Mouse (Mus musculus) spleen, postnatal 4 days (tissue): Measurements from ENCODE around the gene Kirrel.

Experiments
- DNase-seq, 2 experiments: peaks; one replicate each; pipeline ENCODE4 v3.0.0; 2022; ENCODE audit warnings: low spot score in 2 of 2

The Kirrel gene

DNA sequence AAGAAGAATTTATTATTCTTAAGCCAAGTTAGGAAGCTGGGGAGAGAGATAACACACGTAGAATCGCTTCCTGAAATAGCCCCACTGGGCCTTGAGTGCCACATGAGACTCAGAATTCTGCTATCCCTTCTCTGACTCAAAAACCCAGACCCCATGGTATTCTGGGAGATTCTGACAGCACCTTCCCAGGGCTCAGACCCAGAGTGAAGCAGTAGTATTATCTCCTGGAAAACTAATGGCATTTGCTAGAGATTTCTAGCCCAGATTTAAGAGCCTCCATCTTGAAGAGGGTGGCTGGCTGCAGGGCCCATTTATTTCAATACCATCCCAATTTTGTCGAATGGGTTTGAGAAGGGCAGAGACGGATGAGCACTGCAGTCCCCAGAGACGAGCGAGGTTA lies 6.9 kb downstream of the Kirrel start:
- no peak for DNase-seq

DNA sequence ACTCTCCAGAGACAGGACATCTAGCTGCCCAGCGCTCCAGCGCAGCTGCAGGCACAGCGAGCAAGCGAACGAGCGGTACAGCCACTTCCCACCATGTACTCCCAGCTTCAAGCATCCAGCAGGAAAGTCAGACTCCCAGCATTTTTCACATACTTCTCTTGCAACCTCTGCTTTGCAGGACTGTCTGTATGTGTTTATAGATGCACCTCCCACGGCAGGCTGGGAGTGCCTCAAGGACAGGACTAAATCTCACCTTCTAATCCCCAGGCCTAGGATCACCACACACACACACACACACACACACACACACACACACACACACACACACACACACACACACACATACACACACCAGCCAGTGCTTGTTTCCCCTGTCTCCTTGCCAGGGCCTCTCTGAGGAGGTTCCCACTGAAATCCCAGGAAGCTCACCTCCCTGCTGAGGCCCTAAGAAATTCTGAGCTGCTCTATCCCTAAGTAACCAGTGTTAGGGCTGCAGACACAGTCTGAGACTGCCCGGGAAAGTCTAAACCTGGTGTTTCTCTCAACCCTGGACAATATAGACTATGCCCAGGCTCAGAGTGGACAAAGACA lies 9.2 kb downstream of the Kirrel start:
- DNase-seq = no peak

DNA sequence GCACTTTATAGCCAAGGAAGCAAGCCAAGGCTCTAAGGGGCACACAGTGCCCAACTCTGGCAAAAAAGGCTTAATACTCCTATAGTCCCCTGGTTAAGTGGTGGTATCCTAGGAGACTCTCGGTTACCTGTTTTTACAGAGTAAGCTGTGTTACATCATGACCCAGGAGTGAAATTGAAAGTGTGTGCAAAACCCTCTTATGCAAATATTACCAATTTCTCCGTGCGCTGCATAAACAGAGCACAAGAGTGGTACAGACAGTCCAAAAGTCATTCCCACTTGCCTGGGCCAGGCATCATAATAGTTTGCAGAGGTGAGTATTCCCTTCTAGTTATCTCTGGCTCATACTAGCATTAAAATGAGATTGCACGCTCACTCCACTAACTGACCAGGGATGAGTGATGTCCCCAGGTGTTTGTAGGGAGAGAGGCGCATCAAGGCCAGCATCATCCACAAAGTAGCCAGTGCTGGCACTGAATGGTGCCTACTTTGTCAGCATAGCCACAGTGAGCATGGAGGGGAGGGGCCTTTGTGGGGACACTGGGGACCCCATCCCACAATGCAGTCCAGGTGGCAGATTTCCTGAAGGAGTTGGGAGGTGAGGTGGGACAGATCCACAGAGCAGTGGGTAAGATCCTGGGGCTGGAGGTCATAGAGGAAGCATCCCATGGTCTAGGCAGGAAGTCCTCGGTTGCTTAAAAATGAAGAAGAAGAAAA lies 10.3 kb downstream of the Kirrel start:
- no peak for DNase-seq

DNA sequence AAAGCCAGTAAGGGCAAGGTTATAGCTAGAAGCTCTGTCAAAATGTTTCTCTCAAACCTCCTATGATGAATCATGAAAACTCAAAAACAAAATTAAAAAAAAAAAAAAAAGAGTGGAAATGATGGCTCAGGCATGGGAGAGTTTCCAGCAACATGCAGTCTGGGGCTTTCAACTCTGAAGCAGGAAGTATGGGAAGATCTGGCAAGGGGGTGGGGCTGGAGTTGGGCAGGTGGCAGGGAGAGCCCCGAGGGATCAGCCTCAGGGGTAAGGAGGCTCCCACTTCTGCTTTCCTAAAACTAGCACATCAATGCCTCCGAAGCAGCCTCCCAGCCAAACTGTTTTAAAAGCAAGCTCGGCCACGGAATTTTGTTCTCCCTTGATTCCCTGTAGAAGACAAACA lies 11.4 kb downstream of the Kirrel start:
- DNase-seq = no peak

DNA sequence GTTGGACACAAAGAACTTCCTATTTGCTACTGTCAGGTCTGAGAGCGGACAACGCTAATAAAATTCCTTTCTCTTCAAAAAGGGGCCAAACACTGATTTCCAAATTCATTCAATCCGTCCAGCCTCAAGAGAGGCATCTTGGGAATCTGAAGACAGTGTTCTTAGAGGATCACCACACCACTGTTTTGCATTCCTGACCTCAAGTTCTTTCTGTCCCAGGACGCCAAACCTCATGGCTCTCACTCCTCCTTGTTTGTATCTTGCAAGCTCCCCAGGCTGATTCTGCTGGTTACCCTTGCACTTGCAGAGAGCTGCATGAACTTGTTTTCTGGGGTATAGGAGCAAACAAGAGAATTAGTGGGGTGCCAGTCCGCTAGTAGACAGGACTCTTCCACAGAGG lies 12.2 kb downstream of the Kirrel start:
- no peak for DNase-seq

DNA sequence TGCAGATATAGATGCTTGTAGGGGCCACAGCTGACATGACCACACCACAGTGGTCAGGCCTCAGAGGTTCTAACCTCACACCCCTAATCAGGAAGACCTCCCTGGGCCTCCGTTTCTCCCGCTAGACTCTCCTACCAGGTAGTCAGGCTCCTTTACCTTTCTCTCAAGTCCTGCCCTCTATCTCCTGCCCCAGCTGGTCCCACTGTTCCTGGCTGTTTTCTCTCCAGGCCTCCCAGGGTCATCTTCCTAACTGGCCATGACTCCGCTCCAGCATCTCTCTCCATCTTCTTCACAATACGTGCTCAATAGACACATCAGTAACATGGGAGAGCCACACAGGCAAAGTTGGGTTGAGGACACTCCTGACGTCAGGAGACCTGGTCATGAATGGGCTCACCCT lies 12.9 kb downstream of the Kirrel start:
- DNase-seq = no peak

DNA sequence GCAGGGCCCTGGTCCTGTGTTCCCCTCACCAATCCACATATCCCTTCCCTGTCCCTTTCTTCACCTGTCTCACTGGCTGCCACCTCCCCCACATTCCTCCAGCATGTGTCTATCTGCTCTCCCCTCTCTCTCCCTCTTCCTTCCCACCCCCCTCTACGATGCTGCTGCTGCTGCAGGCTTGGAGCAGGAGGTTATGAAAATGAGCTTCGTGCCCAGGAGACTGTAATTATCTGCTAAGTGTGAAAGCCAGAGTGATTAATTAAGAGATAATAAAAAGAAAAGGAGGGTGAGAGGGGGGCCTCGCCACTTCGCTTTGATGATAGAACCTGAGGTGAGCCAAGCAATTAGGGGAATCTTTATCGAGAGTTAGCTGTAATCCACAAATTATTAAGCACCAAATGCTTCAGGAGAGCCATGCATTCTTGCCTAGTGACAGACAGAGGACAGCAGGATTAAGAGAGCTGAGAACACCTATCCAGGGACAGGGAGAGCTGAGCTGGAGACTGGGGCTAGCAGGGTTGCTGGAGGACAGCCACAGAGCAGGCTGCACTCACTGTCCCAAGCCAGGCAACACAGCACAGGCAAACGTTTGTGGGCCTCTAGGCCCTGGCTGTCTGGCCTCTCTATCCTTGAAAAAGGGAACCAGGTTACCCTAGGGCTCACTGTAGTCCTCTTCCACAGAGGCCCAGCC lies 13.6 kb downstream of the Kirrel start:
- no peak for DNase-seq

DNA sequence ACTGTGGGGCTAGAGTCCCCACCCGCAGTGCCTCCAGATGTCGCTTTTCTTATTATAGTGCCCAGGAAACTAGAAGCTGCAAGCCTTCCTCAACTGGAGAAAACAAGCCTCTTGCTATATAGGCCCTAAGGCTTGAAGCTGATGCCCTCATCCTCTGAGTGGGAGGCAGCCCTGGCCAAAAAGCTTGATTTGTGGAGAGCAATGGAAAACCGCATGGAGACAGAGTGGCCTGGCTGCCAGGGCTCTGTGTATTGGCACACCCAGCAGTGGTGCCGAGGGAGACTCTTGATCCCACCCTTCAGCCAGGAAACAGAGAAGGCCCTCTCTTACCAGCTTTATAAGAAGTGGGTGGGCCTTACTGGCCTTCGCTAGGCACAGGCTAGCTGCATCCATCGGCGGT lies 15.4 kb downstream of the Kirrel start:
- no peak for DNase-seq

DNA sequence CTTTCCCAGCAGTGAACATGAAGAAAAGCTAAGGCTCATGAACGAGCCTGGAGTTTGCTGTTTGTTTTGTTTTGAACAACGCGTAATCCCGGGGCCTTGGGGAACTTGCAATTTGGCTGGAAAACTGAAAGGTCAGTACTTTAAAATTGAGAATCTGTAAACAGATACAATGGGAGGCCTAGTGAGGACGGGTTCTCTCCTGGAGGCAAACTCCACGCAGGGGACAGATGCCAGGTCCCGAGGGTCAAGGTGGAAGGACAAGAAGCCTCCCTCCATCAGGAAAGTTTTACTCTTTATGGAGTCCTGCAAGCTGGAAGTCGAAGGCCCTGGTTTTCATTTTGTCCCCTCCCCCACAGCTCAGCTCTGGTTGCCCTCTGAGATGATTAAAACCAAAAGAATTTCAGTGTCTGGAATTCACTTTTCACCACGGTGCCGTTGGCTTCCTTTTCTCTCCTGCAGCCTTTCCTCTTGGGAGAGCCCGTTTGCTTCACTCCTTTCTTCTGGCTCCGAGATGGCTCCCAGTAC lies 16.7 kb downstream of the Kirrel start:
- DNase-seq = no peak

DNA sequence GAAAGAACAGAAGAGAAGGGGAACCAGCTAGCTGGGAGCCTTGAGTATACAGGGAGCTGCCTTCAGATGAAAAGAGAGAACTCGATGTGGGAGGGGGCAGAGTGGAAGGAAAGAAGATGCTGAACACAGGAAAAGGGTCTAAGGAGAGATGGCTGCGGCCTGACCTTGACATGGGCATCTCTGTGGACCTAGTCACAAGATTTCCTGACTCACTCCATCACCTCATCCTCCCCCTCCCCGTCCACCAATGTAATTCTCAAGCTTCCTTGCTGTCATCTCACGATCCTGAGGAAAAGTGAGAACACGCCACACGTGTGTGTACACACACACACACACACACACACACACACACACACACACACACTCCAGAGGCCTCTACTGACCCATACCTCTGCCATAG lies 17.2 kb downstream of the Kirrel start:
- DNase-seq = no peak

DNA sequence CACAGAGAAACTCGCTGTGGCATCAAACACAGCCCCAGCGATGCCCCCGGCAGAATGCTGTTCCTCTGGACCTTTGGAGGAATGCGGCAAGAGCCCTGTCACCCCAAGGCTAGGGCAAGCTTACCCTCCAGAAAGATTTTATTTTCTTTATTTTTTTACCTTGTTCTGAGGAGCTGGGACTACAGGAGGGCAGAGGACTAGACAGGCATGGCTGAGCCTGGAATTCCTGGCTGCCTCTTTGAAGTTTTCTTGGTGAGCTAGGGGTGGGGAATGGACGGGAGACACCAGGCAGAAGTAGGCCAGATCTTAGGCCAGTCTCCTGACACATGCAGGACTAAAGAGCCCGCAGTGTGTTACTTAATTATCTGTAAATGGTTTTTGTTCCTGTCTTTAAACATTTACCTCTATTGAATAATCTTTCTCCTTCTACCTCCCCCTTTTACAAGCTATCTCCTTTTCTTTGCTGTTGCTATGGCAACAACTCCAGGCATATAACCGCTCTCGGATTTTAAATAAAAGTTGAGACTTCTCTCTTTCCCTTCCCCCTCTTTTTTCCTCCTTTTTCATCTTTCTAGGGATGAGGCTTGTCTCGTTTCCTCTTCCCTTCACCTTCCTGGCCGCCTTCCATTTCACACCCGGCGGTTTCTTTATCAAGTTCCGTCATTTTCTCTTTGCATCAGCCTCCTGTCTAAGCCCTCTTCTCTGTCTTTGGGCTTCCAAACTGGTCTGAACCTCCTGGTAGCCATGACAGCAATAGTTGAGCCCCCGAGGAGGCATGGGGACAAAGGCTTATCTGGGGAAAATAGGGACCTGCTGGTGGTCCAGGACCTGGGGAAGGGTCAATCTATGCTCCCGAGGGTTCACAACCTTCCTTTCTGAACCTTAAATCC lies 19.9 kb downstream of the Kirrel start:
- DNase-seq = no peak

DNA sequence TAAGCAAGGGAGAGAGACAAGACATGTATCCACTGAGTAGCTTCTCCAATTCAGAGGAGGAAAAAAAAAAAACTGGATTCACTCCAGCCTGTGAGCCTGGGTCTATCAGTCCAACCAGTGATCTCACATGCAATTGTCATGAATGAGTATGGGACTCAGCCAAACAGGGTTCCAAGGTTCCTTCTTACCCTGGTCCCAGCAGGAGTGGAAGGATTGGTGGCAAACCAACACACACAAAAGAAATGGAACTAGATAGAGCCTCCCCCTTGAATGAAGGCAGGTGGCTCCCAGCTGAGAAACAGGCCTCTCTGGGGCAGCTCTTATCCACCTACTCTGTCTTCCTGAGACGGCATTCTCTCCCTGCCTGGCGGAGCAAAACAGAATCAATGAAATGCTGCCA lies 21.5 kb downstream of the Kirrel start:
- DNase-seq = no peak

DNA sequence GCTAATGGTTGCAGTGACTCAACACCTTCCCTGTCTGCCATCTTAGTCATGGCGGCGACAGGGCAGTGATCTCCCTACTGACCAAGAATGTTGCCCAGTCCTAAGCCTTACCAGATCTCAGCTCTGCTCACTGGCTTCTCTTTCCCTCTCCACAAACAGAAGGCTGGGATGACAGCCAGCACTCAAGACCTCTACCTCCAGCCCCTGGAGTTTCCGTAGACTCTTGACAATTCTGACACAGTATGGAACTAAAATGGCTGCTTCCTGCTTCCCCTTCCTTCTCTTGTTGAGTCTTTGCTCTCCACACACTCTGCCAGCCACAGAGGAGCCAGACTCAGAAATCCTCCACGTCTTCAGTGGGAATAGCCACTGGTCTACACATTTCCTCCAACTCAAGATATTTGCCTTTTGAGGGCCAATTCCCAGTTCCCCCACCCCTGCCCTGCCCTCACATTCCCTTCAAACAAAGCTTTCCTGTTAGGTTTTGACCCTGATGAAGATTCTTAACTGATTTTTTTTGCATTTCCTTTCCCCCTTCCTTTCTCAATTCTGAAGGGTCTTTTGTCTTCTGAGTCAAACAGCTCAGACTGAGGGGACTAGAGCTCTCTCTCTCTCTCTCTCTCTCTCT lies 22.3 kb downstream of the Kirrel start:
- DNase-seq = no peak

DNA sequence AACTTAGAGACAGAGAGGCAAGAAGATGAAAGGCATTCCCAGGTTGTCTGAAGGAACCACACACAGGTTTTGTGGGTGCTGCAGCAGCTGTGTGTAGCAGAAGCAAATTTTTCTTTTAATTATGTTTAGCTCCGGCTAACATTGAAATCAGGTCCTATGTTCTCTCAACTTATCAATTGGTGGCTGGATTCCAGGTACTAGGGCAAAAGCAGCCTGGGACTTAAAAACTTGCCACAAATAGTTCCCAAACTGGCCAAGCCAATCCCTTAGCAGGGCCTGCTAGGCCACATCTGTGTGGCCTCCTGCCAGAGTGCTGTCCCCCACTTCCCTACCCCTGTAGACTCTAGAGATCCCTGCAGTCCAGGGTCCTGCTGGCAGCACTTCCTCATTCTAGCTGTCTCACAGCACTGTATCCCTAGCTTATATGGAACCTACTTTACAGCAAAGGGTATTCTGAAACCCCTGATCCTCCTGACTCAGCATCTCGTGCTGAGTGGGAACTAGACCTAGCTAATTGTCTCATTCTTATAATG lies 23.2 kb downstream of the Kirrel start:
- no peak for DNase-seq

DNA sequence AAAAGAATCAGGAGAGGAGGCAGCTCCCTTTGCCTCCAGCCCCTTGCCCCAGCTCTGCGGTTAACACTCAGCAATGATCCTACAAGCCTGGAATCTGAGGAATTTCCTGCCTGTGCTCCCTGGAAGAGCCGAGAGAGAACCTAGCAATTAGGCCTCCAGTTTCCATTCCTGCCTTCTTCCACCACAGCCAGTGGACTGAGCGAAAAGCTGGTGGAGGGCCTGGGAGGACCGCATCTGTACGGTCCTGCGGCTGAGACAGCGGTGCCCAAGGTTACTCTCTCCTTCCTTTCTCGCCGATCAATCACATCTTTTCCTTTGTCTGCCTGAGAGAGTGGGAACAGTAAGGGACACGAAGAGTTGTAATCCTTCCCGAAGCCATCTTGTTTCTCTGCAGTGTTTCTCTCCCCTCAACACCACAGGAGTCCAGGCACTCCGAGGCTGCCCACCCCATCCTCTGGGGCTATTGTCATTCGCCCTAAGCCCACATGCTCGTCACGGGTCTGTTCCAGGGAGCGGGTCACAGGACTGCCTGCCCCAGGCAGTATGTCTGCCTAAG lies 23.8 kb downstream of the Kirrel start:
- no peak for DNase-seq

DNA sequence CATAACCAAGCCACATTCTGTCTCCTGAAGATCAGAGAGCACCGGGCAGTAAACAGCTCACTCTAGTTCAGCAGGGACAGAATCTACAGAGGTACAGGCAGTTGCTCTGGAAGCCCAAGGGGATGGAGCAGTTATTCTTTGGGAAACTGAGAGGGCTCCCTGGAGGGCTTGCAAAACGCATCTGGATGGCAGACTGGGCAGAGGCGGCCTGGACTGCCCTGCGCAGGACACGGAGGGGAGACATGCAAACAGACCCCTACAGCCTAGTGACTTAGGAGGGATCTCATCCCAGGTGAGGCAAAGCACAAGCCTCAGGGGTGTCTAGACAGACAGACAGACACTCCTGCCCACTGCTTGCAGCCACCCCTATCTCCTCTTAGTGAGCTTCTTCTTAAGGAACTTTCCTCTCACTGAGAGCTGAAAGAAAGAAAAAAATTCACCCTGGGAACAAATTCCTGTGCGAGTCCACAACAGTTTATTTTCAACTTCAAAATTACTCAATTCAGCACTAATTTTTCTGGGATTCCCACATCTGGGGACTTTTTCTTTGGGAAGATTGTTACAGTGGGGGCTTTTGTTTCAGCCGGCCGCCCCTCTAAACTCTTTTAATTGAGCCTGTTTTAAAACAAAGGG lies 24.4 kb downstream of the Kirrel start:
- no peak for DNase-seq

DNA sequence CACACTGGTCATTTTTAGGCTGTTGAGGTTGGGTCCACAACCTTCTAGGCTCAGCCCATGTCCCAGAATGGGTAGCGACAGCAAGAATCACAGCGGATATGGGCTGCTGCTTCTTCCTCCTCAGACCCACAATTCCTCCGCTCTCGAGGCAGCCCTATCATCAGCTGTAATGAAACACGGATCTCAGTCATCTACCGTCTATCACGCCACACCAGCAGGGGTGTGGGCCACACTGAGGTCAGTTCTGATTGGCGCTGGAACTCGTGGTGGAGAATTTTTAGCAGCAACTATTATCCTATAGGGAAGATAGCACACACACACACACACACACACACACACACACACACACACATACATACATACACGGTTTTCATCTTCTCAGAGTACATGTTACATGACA lies 25.1 kb downstream of the Kirrel start:
- no peak for DNase-seq

DNA sequence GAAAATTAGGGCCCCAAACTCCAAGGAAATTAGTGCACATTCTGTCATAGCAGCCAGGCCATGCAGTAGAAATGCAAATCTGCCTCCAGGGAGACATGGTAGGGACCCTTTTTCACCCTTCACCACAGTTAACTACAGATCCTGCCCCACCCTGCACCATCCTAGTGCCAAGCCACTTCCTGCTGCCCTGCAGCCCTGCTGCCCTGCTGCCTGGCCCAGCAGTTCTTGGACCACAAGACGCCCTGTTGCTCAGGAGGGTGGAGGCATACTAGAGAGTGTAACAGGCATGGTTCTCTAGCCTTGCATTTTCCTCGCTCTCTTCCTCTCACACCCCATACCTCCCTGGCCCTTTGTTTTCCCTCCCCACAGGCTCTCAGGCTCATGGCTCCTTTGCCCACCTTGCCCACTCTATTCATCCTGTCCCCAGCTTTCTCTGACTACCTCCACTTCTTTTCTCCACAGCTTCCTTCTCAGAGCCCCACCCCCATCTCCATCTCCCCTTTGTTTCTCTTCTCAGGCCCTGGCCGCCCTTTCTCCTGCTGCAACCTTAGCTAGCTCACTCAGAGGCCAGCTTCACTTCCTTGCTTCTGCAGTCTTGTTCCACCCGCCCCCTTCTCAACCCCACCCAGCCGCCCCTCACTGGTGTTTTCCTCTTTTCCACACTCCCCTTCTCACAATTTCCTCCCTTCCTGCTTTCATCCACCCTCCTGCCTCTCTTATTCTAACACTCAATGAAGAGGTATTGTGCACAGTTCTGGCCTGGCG lies 29.9 kb downstream of the Kirrel start:
- no peak for DNase-seq

DNA sequence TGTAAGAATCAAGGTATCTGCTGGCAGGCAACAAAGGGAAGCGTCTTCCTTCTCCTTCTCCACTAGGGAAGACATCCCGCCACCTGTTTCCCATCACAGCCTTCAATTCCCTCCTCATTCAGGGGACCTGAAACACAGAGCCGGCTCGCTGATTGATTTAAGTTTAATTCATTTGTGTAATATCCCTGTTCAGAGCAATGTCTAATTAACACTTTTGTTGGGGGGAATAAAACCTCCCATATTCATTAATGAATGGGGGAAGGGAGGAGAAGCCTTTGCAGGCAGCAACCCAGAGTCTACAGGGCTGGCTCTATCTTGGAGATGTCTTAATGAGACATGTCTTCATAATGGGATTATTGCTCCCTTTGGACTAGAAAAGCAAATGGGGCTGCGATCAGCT lies 34.3 kb downstream of the Kirrel start:
- no peak for DNase-seq

DNA sequence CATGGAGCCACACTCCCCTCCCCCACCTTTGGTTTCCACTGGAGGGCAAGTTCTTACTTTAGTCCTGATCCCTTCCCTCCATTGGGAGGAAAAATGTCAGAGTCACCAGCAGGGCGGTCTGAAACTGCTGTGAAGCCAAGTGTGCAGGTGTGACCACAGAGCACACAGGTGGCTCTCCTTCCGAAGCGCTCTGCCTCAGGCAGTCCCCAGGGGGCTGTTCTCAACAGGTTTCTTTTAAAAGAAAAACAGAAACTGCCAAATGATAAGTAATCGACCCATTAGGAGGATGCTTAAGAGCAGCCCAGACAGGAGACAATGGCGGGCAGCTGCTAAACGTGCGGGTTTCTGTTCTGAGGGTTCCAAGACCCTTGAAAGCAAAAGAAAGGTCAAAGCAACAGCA lies 37.8 kb downstream of the Kirrel start:
- DNase-seq = no peak
